Mouse (Mus musculus): ENCODE measurements at regions not wholly inside any gene's neighbourhood (a gene's known extent, or its start where the extent isn't known, plus 50 kb on each side); places are given as distances from the start of the nearest gene placed in this dataset.
A peak's percentile ranks its signal among the peaks of the same experiment; 100 is the strongest.

DNA sequence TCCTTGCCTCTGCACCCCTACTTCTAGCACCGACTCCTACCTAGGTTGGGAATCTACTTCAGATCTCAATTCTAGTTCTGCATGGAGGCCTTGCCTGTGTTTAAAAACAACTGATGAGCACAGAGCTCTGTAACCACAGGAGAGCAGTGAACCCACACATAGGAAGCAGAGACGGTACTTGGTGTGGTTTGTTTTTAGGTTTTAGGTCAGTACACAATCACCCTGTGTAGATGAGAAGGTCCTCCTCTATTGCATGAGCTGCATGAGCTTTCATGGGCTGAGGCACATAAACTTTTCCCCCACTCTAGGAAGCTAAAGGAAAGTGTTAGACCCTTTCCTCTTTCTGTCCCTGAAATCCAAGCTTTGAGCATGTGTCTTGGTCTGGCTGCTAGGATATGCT lies 390.4 kb upstream of the Nrp1 start:
- Histone ChIP-seq H3K4me1 (replicated peaks) (no peaks in the 10 kb centered on the region), H3K4me3 (replicated peaks) (no peak overlapping the region), H3K9ac (replicated peaks) (no peak overlapping the region), H3K9me3 (no peaks in the 10 kb centered on the region), H3K36me3 (no peaks in the 10 kb centered on the region), H3K4me2 (replicated peaks) (no peak overlapping the region), H3K27me3 (no peaks in the 10 kb centered on the region), H3K27ac (no peak overlapping the region)
- no peak for ATAC-seq
- WGBS: 90% methylated on average over 2 of the region's 2 CpGs

DNA sequence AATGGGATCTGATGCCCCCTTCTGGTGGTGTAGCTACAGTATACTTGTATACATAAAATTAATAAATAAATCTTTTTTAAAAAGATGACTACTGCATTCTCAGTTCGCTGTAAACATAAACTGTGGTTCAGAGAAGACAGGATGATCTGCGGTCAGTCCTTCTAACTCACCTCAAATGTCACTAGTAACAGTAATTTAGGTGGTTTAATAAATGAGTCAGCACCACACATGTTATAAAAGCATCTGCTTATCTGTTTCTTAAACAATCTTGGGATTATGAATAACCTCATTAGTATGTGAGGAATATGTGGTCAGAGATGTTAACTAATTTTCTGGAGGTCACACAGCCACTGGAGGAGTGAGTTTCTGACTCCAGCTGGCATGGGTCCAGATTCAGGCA lies 385.2 kb upstream of the Nrp1 start:
- no peak overlapping the region for H3K9ac ChIP-seq (replicated peaks)
- H3K27ac ChIP-seq: no peak overlapping the region
- H3K4me2 ChIP-seq (replicated peaks): no peak overlapping the region
- H3K36me3 ChIP-seq: no peaks in the 10 kb centered on the region
- no peak overlapping the region for H3K4me3 ChIP-seq (replicated peaks)
- no peaks in the 10 kb centered on the region for H3K9me3 ChIP-seq
- no peaks in the 10 kb centered on the region for H3K27me3 ChIP-seq
- 97% methylated on average over 2 of the region's 2 CpGs for WGBS
- no peak for ATAC-seq
- peaks cover 6% of the 10 kb centered on the region; the same call in 1 of the 2 replicates for H3K4me1 ChIP-seq (replicated peaks)

DNA sequence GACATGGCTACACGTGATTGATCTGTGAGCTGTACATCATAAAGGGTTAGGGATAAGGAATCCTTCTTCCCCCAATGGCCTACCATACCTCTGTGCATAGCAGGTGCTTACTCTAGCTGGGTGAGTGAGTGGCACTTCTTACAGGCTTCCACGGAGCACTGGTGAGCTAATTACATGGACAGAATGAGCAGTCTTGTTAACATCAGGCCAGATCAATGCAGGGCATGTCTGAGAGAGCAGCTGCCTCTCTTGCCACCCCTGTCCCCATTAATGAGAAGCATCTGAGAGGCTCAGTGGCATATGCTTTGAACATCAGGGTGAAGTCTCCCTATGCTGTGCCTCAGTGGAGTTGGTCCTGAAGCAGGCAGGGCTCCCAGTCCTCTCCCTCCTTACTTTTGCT lies 380.7 kb upstream of the Nrp1 start:
- H3K9me3 ChIP-seq: no peaks in the 10 kb centered on the region
- ATAC-seq: peak; percentile 58; the same call in 1 of the 2 replicates
- no peak overlapping the region for H3K9ac ChIP-seq (replicated peaks)
- WGBS: 31% methylated on average over 2 of the region's 2 CpGs
- H3K4me2 ChIP-seq (replicated peaks): no peak overlapping the region
- no peaks in the 10 kb centered on the region for H3K27me3 ChIP-seq
- no peaks in the 10 kb centered on the region for H3K36me3 ChIP-seq
- no peak overlapping the region for H3K27ac ChIP-seq
- no peak overlapping the region for H3K4me3 ChIP-seq (replicated peaks)
- H3K4me1 ChIP-seq (replicated peaks): peaks cover 6% of the 10 kb centered on the region; the same call in 1 of the 2 replicates

DNA sequence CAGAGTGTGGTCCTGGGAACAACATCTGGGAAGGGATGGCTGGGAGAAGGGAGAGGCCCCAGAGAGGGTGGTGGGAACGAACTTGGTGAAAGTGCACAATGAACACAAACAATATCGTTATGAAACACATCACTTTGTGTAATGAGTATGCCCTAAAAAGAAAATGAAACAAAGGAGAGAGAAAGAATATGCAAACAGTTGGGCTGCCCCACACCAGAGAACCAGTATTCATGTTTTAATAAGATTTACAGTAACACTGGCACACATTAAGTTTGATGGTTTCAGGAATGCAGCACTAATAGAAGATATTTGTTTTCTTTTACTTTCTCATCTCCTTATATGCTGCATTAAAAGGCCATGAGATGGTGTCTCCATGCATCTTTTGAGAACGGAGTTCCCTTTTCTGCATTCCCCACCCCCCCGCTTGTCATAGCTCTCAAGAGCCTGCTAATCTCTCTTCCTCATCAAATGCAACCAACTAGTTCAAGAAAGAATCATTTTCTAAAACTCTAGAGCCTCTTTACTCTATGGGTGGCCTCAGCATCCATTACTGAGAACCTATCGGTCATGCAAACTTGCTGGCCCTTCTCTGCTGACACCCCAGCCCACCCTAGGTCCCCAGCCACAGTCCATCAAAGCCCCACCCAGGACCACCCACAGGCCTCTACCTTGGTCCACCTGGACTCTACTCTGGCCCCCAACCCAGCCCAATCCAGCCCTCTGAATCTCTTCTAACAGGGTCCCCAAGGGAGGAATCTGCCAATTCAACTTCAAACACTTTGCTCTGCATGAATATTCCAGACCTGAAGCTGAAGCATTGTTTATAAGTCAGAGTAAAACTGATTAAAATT lies 379.0 kb upstream of the Nrp1 start:
- 75% methylated on average over 5 of the region's 5 CpGs for WGBS
- Histone ChIP-seq H3K4me2 (replicated peaks) (no peak overlapping the region), H3K27ac (no peak overlapping the region), H3K4me3 (replicated peaks) (no peak overlapping the region), H3K27me3 (no peaks in the 10 kb centered on the region), H3K36me3 (no peaks in the 10 kb centered on the region), H3K9me3 (no peaks in the 10 kb centered on the region), H3K4me1 (replicated peaks) (peaks cover 6% of the 10 kb centered on the region; the same call in 1 of the 2 replicates), H3K9ac (replicated peaks) (no peak overlapping the region)
- ATAC-seq: no peak

DNA sequence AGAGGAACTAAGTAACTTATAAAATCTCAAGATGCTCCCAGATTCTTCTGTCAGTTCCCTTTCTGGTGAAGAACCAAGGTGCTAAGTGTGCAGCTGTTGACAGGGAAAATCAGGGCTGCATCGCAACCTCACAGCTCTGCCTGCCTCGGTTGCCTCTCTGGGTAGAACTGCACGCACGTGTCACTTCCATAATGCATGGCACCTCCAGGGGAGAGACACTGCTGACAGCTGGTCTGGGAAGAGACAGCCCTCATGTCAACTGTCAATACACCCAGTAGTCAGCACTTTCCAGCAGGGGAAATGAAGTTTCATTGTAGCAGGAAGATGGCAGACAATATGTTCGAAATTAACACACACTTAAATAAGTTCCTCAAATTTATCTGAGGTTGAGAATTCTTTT lies 376.2 kb upstream of the Nrp1 start:
- WGBS: 83% methylated on average over 5 of the region's 5 CpGs
- Histone ChIP-seq H3K4me2 (replicated peaks) (no peak overlapping the region), H3K9ac (replicated peaks) (no peak overlapping the region), H3K4me3 (replicated peaks) (no peak overlapping the region), H3K36me3 (no peaks in the 10 kb centered on the region), H3K27ac (no peak overlapping the region), H3K4me1 (replicated peaks) (peaks cover 6% of the 10 kb centered on the region; the same call in 1 of the 2 replicates), H3K27me3 (no peaks in the 10 kb centered on the region), H3K9me3 (no peaks in the 10 kb centered on the region)
- ATAC-seq: no peak

DNA sequence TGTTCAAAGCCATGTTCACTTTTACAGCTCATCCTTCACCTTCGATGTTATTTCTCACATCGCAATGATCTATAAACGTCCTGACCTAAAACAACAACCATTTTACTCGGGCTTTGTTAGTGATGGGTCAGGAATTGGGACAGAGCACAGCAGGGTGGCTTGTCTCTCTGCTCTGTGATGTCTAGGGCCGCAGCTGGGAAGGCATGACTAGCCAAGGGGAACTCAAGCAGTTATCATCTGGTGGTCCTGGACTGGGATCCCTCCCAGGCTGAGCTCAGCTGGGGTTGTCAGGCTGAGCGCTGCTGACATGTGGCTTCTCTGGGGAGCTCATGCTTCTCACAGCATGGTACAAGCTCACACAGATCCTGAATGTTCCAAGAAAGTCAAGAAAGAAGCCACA lies 372.8 kb upstream of the Nrp1 start:
- WGBS: 54% methylated on average over 6 of the region's 6 CpGs
- Histone ChIP-seq H3K27me3 (no peaks in the 10 kb centered on the region), H3K4me1 (replicated peaks) (no peaks in the 10 kb centered on the region), H3K4me2 (replicated peaks) (no peak overlapping the region), H3K9ac (replicated peaks) (no peak overlapping the region), H3K9me3 (no peaks in the 10 kb centered on the region), H3K27ac (no peak overlapping the region), H3K36me3 (no peaks in the 10 kb centered on the region), H3K4me3 (replicated peaks) (no peak overlapping the region)
- no peak for ATAC-seq

DNA sequence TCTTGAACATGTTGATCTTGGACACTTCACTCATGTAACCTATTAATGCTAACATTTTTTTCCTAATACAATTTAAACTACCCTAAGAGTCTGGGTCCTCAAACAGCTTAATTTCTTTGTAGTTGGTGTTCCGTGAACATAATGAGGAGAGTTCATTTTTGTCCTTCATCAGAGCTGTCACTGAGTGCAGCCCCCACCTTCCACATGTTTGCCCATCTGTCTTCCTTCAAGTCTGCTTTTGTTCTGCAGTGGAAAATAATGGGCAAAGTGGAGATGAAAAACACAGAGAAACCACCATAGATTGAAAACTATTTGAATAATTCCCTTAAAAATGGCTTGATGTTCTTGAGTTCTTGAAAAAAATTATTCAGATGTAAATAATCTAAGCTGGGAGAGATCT lies 369.5 kb upstream of the Nrp1 start:
- no peak overlapping the region for H3K9ac ChIP-seq (replicated peaks)
- no peak for ATAC-seq
- 63% methylated on average over 1 of the region's 1 CpGs for WGBS
- no peaks in the 10 kb centered on the region for H3K36me3 ChIP-seq
- no peak overlapping the region for H3K27ac ChIP-seq
- H3K4me1 ChIP-seq (replicated peaks): 0 out of 2 replicates have a peak, but pooled peaks cover 3% of the 10 kb centered on the region
- no peaks in the 10 kb centered on the region for H3K9me3 ChIP-seq
- H3K27me3 ChIP-seq: no peaks in the 10 kb centered on the region
- no peak overlapping the region for H3K4me3 ChIP-seq (replicated peaks)
- H3K4me2 ChIP-seq (replicated peaks): no peak overlapping the region

DNA sequence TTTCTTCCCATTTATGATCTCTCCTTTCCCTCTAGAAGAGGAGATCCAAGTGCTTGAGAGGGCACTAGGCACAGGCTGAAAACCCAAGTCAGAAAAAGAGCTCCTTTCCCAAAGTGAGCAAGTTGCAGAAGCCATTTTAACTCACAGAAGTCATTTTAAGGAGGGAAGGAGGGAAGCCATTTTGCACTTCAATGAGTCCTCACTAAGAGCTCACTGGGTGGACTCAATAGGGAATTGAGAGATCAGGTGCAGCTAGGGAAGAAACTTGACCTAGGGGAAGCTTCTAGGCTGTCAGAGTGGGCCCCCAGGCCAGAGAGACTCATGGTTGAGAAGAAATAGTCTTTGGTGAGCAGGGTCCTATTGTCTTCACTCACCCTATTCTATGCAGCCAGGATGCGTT lies 363.5 kb upstream of the Nrp1 start:
- H3K27me3 ChIP-seq: no peaks in the 10 kb centered on the region
- no peaks in the 10 kb centered on the region for H3K36me3 ChIP-seq
- no peak overlapping the region for H3K4me2 ChIP-seq (replicated peaks)
- H3K27ac ChIP-seq: no peak overlapping the region
- no peak for ATAC-seq
- no peak overlapping the region for H3K9ac ChIP-seq (replicated peaks)
- 0 out of 2 replicates have a peak, but pooled peaks cover 6% of the 10 kb centered on the region for H3K4me1 ChIP-seq (replicated peaks)
- H3K9me3 ChIP-seq: no peaks in the 10 kb centered on the region
- no peak overlapping the region for H3K4me3 ChIP-seq (replicated peaks)
- WGBS: 67% methylated on average over 1 of the region's 1 CpGs

DNA sequence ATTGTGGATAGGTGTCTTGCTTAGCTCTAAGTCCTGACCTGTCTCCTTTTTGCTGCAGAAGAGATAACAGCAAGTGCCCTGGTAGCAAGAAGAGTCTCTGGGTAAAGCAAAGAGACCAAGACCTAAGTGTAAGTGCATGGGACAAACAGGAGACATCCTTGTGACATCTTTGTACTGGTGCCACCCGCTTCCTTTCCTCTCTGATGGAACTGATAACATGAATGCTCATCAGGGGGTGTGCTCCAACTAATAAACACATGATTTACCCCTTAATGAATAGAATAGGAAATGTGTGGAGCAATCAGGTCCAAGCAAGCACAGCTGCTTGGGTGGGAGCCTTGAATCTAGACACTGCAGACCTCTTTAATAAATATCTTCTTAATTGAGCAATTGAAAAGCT lies 362.9 kb upstream of the Nrp1 start:
- ATAC-seq: no peak
- Histone ChIP-seq H3K9me3 (no peaks in the 10 kb centered on the region), H3K4me3 (replicated peaks) (no peak overlapping the region), H3K4me1 (replicated peaks) (0 out of 2 replicates have a peak, but pooled peaks cover 6% of the 10 kb centered on the region), H3K27me3 (no peaks in the 10 kb centered on the region), H3K27ac (no peak overlapping the region), H3K4me2 (replicated peaks) (no peak overlapping the region), H3K36me3 (no peaks in the 10 kb centered on the region), H3K9ac (replicated peaks) (no peak overlapping the region)
- 89% methylated on average over 1 of the region's 1 CpGs for WGBS

DNA sequence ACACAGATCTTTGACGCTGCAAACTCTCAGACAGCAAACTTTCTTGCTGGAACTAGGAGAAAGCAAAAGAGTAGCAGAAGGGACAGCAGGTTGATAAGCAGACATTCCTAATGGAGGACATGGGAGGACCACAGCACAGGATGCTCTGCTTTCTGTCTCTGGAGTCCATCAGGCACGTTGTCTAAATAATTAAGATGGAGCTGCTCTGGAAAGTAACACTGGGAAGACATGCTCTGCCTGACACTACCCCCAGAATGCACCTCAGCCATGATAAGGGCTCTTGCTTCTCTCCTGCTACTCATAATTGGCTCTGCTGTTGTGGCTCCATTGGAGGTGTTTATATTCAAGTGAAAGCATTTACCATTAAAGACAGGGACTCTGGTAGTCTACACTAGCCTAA lies 356.0 kb upstream of the Nrp1 start:
- no peak overlapping the region for H3K4me2 ChIP-seq (replicated peaks)

DNA sequence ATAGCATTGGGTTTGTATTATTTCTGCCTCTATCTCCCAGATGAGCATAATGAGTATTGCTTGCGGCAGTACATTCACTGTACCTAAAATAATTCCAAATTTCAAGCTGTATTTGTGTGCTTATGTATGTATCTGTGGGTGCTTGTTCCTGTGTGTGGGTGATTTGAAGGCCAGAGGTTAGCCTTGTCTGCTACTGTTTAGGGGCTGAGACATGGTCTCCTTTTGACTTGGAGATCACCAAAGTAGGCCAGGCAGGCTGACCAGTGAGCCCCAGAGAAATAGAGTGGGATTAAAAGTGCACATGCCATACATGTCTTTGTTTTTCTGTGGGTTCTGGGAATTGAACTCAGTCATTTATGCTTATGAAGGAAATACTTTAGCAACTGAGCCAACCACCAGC lies 355.6 kb upstream of the Nrp1 start:
- Histone ChIP-seq H3K9ac (replicated peaks) (no peak overlapping the region), H3K4me1 (replicated peaks) (peaks cover 18% of the 10 kb centered on the region), H3K4me3 (replicated peaks) (no peak overlapping the region), H3K36me3 (no peaks in the 10 kb centered on the region), H3K27ac (no peak overlapping the region), H3K4me2 (replicated peaks) (no peak overlapping the region), H3K9me3 (no peaks in the 10 kb centered on the region), H3K27me3 (no peaks in the 10 kb centered on the region)
- 97% methylated on average over 1 of the region's 1 CpGs for WGBS
- ATAC-seq: no peak

More for the DNA sequence above, 356.0 kb upstream of the Nrp1 start:
- Histone ChIP-seq H3K9me3 (no peaks in the 10 kb centered on the region), H3K27ac (no peak overlapping the region), H3K4me3 (replicated peaks) (no peak overlapping the region), H3K27me3 (no peaks in the 10 kb centered on the region), H3K36me3 (no peaks in the 10 kb centered on the region), H3K9ac (replicated peaks) (no peak overlapping the region), H3K4me1 (replicated peaks) (peaks cover 18% of the 10 kb centered on the region)
- 78% methylated on average over 2 of the region's 2 CpGs for WGBS
- no peak for ATAC-seq

DNA sequence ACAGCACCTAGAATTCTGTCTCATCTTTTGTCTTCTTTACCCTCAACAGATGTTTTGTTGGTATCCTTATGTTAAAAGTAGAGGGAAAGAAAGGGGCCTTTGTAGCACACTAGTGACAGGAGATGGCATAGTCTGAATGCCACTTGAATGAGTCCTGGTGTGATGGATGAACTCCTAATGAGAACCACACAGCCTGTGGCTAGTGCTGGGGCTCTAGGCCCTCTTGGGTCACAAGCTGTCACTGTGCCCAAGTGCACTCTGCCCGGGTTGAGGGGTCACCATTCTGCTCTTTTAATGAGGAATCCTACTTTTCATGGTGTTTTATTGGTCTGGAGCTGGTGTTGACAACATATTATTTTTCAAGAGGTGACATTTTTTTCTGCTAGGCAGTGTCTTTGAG lies 355.0 kb upstream of the Nrp1 start:
- Histone ChIP-seq H3K36me3 (no peaks in the 10 kb centered on the region), H3K27me3 (no peaks in the 10 kb centered on the region), H3K9me3 (no peaks in the 10 kb centered on the region), H3K4me1 (replicated peaks) (peaks cover 18% of the 10 kb centered on the region), H3K4me2 (replicated peaks) (no peak overlapping the region), H3K27ac (no peak overlapping the region), H3K9ac (replicated peaks) (no peak overlapping the region), H3K4me3 (replicated peaks) (no peak overlapping the region)
- WGBS: 46% methylated on average over 1 of the region's 1 CpGs
- peak; percentile 62 for ATAC-seq

DNA sequence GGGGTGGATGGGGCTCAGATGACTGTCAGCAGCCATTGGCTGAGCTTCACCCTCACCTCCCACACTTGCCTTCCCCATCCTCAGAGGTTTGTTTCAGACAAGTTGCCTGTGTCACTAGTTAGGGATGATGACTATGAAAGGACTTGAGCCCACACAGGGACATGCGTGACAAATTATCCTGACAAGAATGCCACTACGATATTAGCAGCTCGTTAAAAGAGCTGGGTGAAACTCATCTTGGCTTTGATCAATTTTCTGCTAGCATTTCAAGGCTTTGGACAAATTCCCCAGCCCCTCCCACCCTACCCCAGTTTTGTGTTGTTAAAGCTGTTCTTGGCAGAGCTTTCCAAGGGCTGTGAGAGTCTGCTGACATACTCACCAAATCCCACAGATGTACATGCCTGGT lies 354.5 kb upstream of the Nrp1 start:
- no peak overlapping the region for H3K4me2 ChIP-seq (replicated peaks)
- H3K4me3 ChIP-seq (replicated peaks): no peak overlapping the region
- no peaks in the 10 kb centered on the region for H3K36me3 ChIP-seq
- 30% methylated on average over 3 of the region's 3 CpGs for WGBS
- H3K9ac ChIP-seq (replicated peaks): no peak overlapping the region
- peak; percentile 66 for ATAC-seq
- H3K27ac ChIP-seq: no peak overlapping the region
- H3K4me1 ChIP-seq (replicated peaks): peaks cover 18% of the 10 kb centered on the region
- no peaks in the 10 kb centered on the region for H3K9me3 ChIP-seq
- H3K27me3 ChIP-seq: no peaks in the 10 kb centered on the region

Measured in midbrain, embryonic 13.5 days (tissue).